Mouse (Mus musculus): ENCODE data around the gene Vav3.

- TF ChIP-seq CTCF (IDR thresholded peaks at IDR 0.05; ENCODE audit: control insufficient read depth, insufficient read depth, insufficient read length) (no peak), MAX (IDR thresholded peaks at IDR 0.05) (no peak), USF1 (IDR thresholded peaks at IDR 0.05; ENCODE audit: low read depth) (no peak)
Observed at GRCm38 (mm10) chr3:109322225-109322624, 18.2 kb upstream of the Vav3 start.

All from C2C12 (cell line).